Mouse (Mus musculus): ENCODE measurements around the gene Rab40b.

GRCm38 (mm10) chr11:121326681-121327080 is 61.4 kb downstream of the Rab40b start:
- TF ChIP-seq CTCF (conservative IDR thresholded peaks at IDR 0.05 in 1 of 2, IDR thresholded peaks at IDR 0.05 in 1 of 2; ENCODE audit: low read depth in 2 of 2, low read length in 2 of 2) = no peak
- no peak for TF ChIP-seq POLR2A (IDR thresholded peaks at IDR 0.05; ENCODE audit: low read depth, low read length)
- no peak for TF ChIP-seq CHD1 (IDR thresholded peaks at IDR 0.05; ENCODE audit: low read depth, low read length)
- no peak for TF ChIP-seq ZNF384 (IDR thresholded peaks at IDR 0.05; ENCODE audit: low read depth, low read length)
- no peak for TF ChIP-seq MAFK (IDR thresholded peaks at IDR 0.05; ENCODE audit: insufficient replicate concordance, low read length)
- no peak for TF ChIP-seq USF2 (conservative IDR thresholded peaks at IDR 0.05; ENCODE audit: low read depth, low read length)
- no peak for TF ChIP-seq E2F4 (IDR thresholded peaks at IDR 0.05; ENCODE audit: insufficient replicate concordance, low read depth, low read length)
- TF ChIP-seq ETS1 (conservative IDR thresholded peaks at IDR 0.05; ENCODE audit: low read depth, low read length) = no peak
- TF ChIP-seq MYC (IDR thresholded peaks at IDR 0.05; ENCODE audit: low read depth, low read length) = no peak
